Mouse (Mus musculus) mesoderm, embryonic 11.5 days (tissue): ENCODE measurements around the gene Ankrd6.

Source experiments
- DNase-seq: peaks from one replicate; pipeline ENCODE4 v3.0.0-alpha.2; 2012; ENCODE audit warnings: low read depth, low spot score

The Ankrd6 gene

GRCm38 (mm10) chr4:32951035-32951940 lies 647 bp upstream of the Ankrd6 start:
- DNase-seq, result no peak

- no peak for DNase-seq
These were observed 1.9 kb downstream of the Ankrd6 start for GRCm38 (mm10) chr4:32948696-32949095.

- peak; percentile 75 for DNase-seq
These were observed 3.0 kb downstream of the Ankrd6 start for GRCm38 (mm10) chr4:32947631-32948030.

- no peak for DNase-seq
These were observed 9.7 kb downstream of the Ankrd6 start for GRCm38 (mm10) chr4:32940984-32941383.

GRCm38 (mm10) chr4:32939964-32940363 lies 10.7 kb downstream of the Ankrd6 start:
- DNase-seq, result no peak

GRCm38 (mm10) chr4:32939521-32939920 lies 11.1 kb downstream of the Ankrd6 start:
- no peak for DNase-seq

- DNase-seq, result no peak
These were observed 13.8 kb downstream of the Ankrd6 start for GRCm38 (mm10) chr4:32936762-32937341.

- DNase-seq, result no peak
These were observed 18.6 kb downstream of the Ankrd6 start for GRCm38 (mm10) chr4:32932056-32932455.

GRCm38 (mm10) chr4:32929750-32930149 lies 20.9 kb downstream of the Ankrd6 start:
- DNase-seq, result no peak

GRCm38 (mm10) chr4:32928692-32929448 lies 21.8 kb downstream of the Ankrd6 start:
- DNase-seq, result no peak

- DNase-seq, result no peak
These were observed 26.7 kb downstream of the Ankrd6 start for GRCm38 (mm10) chr4:32923891-32924294.

GRCm38 (mm10) chr4:32923436-32923835 lies 27.2 kb downstream of the Ankrd6 start:
- DNase-seq, result peak; percentile 83

- DNase-seq, result no peak
These were observed 27.8 kb downstream of the Ankrd6 start for GRCm38 (mm10) chr4:32922871-32923270.

- DNase-seq, result no peak
These were observed 29.8 kb downstream of the Ankrd6 start for GRCm38 (mm10) chr4:32920863-32921262.

GRCm38 (mm10) chr4:32918571-32918970 lies 32.1 kb downstream of the Ankrd6 start:
- no peak for DNase-seq

GRCm38 (mm10) chr4:32916689-32917385 lies 33.8 kb downstream of the Ankrd6 start:
- no peak for DNase-seq

- no peak for DNase-seq
These were observed 34.7 kb downstream of the Ankrd6 start for GRCm38 (mm10) chr4:32915928-32916327.

GRCm38 (mm10) chr4:32909996-32910395 lies 40.6 kb downstream of the Ankrd6 start:
- no peak for DNase-seq

GRCm38 (mm10) chr4:32909241-32909979 lies 41.2 kb downstream of the Ankrd6 start:
- DNase-seq, result no peak

- no peak for DNase-seq
These were observed 43.0 kb downstream of the Ankrd6 start for GRCm38 (mm10) chr4:32907631-32908030.

GRCm38 (mm10) chr4:32906627-32907026 lies 44.0 kb downstream of the Ankrd6 start:
- DNase-seq, result no peak
